Mouse (Mus musculus): ENCODE data around the gene Nudt17. TPM values are rescaled to one million over a fixed set of nuclear protein-coding genes. Genes with fewer than 3 reads are reported as not detected.

The Nudt17 gene
- total RNA-seq (2023) = 1 to 10 TPM; 3.1 to 3.5 TPM

GRCm38 (mm10) chr3:96707903-96708683 is at the start of gene Nudt17:
TSS of gene Nudt17 (minus strand) at chr3:96708562.

GRCm38 (mm10) chr3:96727343-96727827 is 19.0 kb upstream of the Nudt17 start, which contains the start of the genes Polr3c and Rnf115:
TSS of gene Polr3c (minus strand) at chr3:96727628.
TSS of gene Rnf115 (plus strand) at chr3:96727664.

GRCm38 (mm10) chr3:96696198-96696765 is 12.1 kb downstream of the Nudt17 start, which contains the start of gene Pias3:
TSS of gene Pias3 (plus strand) at chr3:96696384.

GRCm38 (mm10) chr3:96669727-96670468 is 38.5 kb downstream of the Nudt17 start, which contains the start of gene Ankrd35:
TSS of gene Ankrd35 (plus strand) at chr3:96670131.

Other genes starting within 250 kb of the Nudt17 start
- gene Hfe2, start 183.4 kb downstream of the Nudt17 start, total RNA-seq (2023) = not detected
- 100 to 1,000 TPM; 413 to 415 TPM for gene Txnip, start 150.6 kb downstream of the Nudt17 start, total RNA-seq (2023)
- gene Gm16253, start 131.6 kb downstream of the Nudt17 start, total RNA-seq (2023) = not detected
- gene Polr3gl, start 114.4 kb downstream of the Nudt17 start, total RNA-seq (2023) = 10 to 100 TPM; 26.4 to 27.8 TPM
- gene Ankrd34a, start 111.9 kb downstream of the Nudt17 start, total RNA-seq (2023) = not detected
- gene Lix1l, start 107.4 kb downstream of the Nudt17 start, total RNA-seq (2023) = 1 to 10 TPM; 1.7 to 2.1 TPM
- 10 to 100 TPM; 65.6 to 86.9 TPM for gene Rbm8a, start 78.6 kb downstream of the Nudt17 start, total RNA-seq (2023)
- gene Pex11b, start 73.2 kb downstream of the Nudt17 start, total RNA-seq (2023) = 10 to 100 TPM; 27.2 to 27.4 TPM
- gene Gm42957, start 73.1 kb downstream of the Nudt17 start, total RNA-seq (2023) = not detected
- 1 to 10 TPM; 1.4 to 2.3 TPM for gene Itga10, start 63.0 kb downstream of the Nudt17 start, total RNA-seq (2023)
- gene Ankrd35, start 38.4 kb downstream of the Nudt17 start, total RNA-seq (2023) = not detected
- gene Pias3, start 12.2 kb downstream of the Nudt17 start, total RNA-seq (2023) = 10 to 100 TPM; 30.4 to 43.8 TPM
- 10 to 100 TPM; 46.0 to 48.7 TPM for gene Polr3c, start 19.1 kb upstream of the Nudt17 start, total RNA-seq (2023)
- 10 to 100 TPM; 68.7 to 72.3 TPM for gene Rnf115, start 19.1 kb upstream of the Nudt17 start, total RNA-seq (2023)
- not detected for gene Pdzk1, start 120.7 kb upstream of the Nudt17 start, total RNA-seq (2023)
- gene Cd160, start 120.8 kb upstream of the Nudt17 start, total RNA-seq (2023) = not detected
- not detected for gene Gja5, start 196.1 kb upstream of the Nudt17 start, total RNA-seq (2023)
- gene Gpr89, start 196.8 kb upstream of the Nudt17 start, total RNA-seq (2023) = 10 to 100 TPM; 10.8 to 14.1 TPM
- gene Gja8, start 217.5 kb upstream of the Nudt17 start, total RNA-seq (2023) = not detected